Mouse (Mus musculus) stomach, postnatal 0 days (tissue): ENCODE measurements around the gene Thyn1. TPM values are rescaled to one million over a fixed set of nuclear protein-coding genes. Genes with fewer than 3 reads are reported as not detected.

Experiments used
- ATAC-seq: fragments of 200-750 bp; cut with Nextera tagmentation; 2 replicates; pipeline ENCODE4 v1.8.0; 2017; ENCODE audit not compliant: low FRiP score, low TSS enrichment
- DNase-seq: peaks from one replicate; pipeline ENCODE4 v3.0.0-alpha.2; 2016; ENCODE audit warnings: low spot score
- H3K27ac ChIP-seq: fragments of 300-500 bp; sonication (generic); replicated peaks from 2 replicates; pipeline ENCODE4 v1.5.1; 2014; ENCODE audit warnings: mild to moderate bottlenecking, control low read depth
- H3K27me3 ChIP-seq: fragments of 300-500 bp; sonication (generic); 2 replicates; pipeline ENCODE4 v1.6.1; 2014; ENCODE audit warnings: low read length; ENCODE audit not compliant: control insufficient read depth, insufficient read depth
- H3K36me3 ChIP-seq: fragments of 300-500 bp; sonication (generic); 2 replicates; pipeline ENCODE4 v1.6.1; 2014; ENCODE audit warnings: low read length, mixed read lengths; ENCODE audit not compliant: control insufficient read depth, insufficient read depth
- H3K4me1 ChIP-seq: fragments of 300-500 bp; sonication (generic); replicated peaks from 2 replicates; pipeline ENCODE4 v1.6.1; 2014; ENCODE audit warnings: antibody characterized with exemption; ENCODE audit not compliant: control insufficient read depth, insufficient read depth
- H3K4me2 ChIP-seq: fragments of 300-500 bp; sonication (generic); replicated peaks from 2 replicates; pipeline ENCODE4 v1.6.1; 2014; ENCODE audit warnings: low read depth, mild to moderate bottlenecking, control low read depth, moderate library complexity
- H3K4me3 ChIP-seq: fragments of 300-500 bp; sonication (generic); 2 replicates; pipeline ENCODE4 v1.5.1; 2014; ENCODE audit warnings: low read depth, low read length, control low read depth
- H3K9ac ChIP-seq: fragments of 300-500 bp; sonication (generic); 2 replicates; pipeline ENCODE4 v1.6.1; 2014; ENCODE audit warnings: mild to moderate bottlenecking, low read length, control low read depth, mixed read lengths
- H3K9me3 ChIP-seq: fragments of 300-500 bp; sonication (generic); 2 replicates; pipeline ENCODE4 v1.6.1; 2016; ENCODE audit warnings: low read length; ENCODE audit not compliant: control insufficient read depth
- CTCF ChIP-seq: IDR thresholded peaks from 2 replicates; pipeline ENCODE4 v1.5.1; 2016; ENCODE audit warnings: antibody characterized with exemption, low read depth, mild to moderate bottlenecking, moderate library complexity
- EP300 ChIP-seq: optimal IDR thresholded peaks from 2 replicates; pipeline ENCODE3; 2016; ENCODE audit warnings: antibody characterized with exemption
- WGBS: fragments of 180-500 bp; shearing (Covaris S2); extraction: QIAGEN DNeasy Blood & Tissue Kit; methylation state at CpG from one replicate; pipeline ENCODE4 v1.1.7; 2014; 5-methylcytosine and 5-hydroxymethylcytosine counted together
- polyA plus RNA-seq: library from polyadenylated mRNA; unstranded; fragments of >200 nt; fragmentation: Nextera tagmentation; extraction: Ambion mirVana; gene quantifications from 2 replicates; pipeline ENCODE4 v1.2.1, GENCODE M21; 2015

The Thyn1 gene
- polyA plus RNA-seq, 1 experiment from 2014 or later: 106 TPM

GRCm38 (mm10) chr9:27023681-27024080, 24.2 kb downstream of the Thyn1 start:
- peaks cover 3% of the 10 kb centered on the region; the same call in 1 of the 2 replicates for H3K4me1 ChIP-seq
- WGBS: 81% methylated on average over 4 of the region's 4 CpGs
- DNase-seq: no peak
- no peak for ATAC-seq
- TF ChIP-seq EP300: no peak
- TF ChIP-seq CTCF: no peak
- H3K9me3 ChIP-seq: no peaks in the 10 kb centered on the region
- no peak overlapping the region for H3K4me2 ChIP-seq
- H3K27ac ChIP-seq: no peak overlapping the region
- H3K9ac ChIP-seq: no peak overlapping the region
- no peak overlapping the region for H3K4me3 ChIP-seq
- no peaks in the 10 kb centered on the region for H3K27me3 ChIP-seq
- no peaks in the 10 kb centered on the region for H3K36me3 ChIP-seq

- Histone ChIP-seq H3K9ac (no peak overlapping the region), H3K4me3 (no peak overlapping the region), H3K36me3 (no peaks in the 10 kb centered on the region), H3K4me2 (no peak overlapping the region), H3K4me1 (peaks cover 7% of the 10 kb centered on the region; the same call in 1 of the 2 replicates), H3K27me3 (no peaks in the 10 kb centered on the region), H3K9me3 (no peaks in the 10 kb centered on the region), H3K27ac (no peak overlapping the region)
- ATAC-seq (no peak), DNase-seq (no peak)
- no peak for TF ChIP-seq EP300
- TF ChIP-seq CTCF: no peak
- WGBS: 63% methylated on average over 1 of the region's 1 CpGs
Measured at GRCm38 (mm10) chr9:27026708-27027107, 27.2 kb downstream of the Thyn1 start.

GRCm38 (mm10) chr9:27029022-27029827, 29.7 kb downstream of the Thyn1 start:
- Histone ChIP-seq H3K9ac (peak overlapping the region; percentile 90), H3K4me2 (peak overlapping the region; percentile 93), H3K27me3 (no peaks in the 10 kb centered on the region), H3K36me3 (no peaks in the 10 kb centered on the region), H3K4me1 (peaks cover 7% of the 10 kb centered on the region; the same call in 1 of the 2 replicates), H3K27ac (peak overlapping the region; percentile 97), H3K9me3 (no peaks in the 10 kb centered on the region), H3K4me3 (peak overlapping the region; percentile 95)
- peak; percentile 42; the same call in 1 of the 2 replicates for ATAC-seq
- WGBS: under 1% methylated on average over 50 of the region's 52 CpGs
- peak; percentile 60 for DNase-seq
- no peak for TF ChIP-seq EP300
- peak; percentile 50 for TF ChIP-seq CTCF

GRCm38 (mm10) chr9:27029828-27030762, 30.6 kb downstream of the Thyn1 start, which contains the start of the genes Vps26b and Ncapd3:
TSS of gene Vps26b (minus strand) at chr9:27030065.
TSS of gene Ncapd3 (plus strand) at chr9:27030175.
- Histone ChIP-seq H3K9ac (peak within 1 kb of the TSS; percentile 90), H3K27ac (peak within 1 kb of the TSS; percentile 97), H3K4me2 (peak within 1 kb of the TSS; percentile 93), H3K4me1 (peaks cover 7% of the 10 kb centered on the region; the same call in 1 of the 2 replicates), H3K4me3 (peak within 1 kb of the TSS; percentile 95), H3K36me3 (no peaks in the 10 kb centered on the region), H3K27me3 (no peaks in the 10 kb centered on the region), H3K9me3 (no peaks in the 10 kb centered on the region)
- DNase-seq: peak; percentile 97
- peak; percentile 96 for ATAC-seq
- TF ChIP-seq CTCF (peak; percentile 21; the same call in 1 of the 2 replicates), EP300 (no peak)
- under 1% methylated on average over 73 of the region's 80 CpGs for WGBS

- Histone ChIP-seq H3K4me1 (peaks cover 7% of the 10 kb centered on the region; the same call in 1 of the 2 replicates), H3K9me3 (no peaks in the 10 kb centered on the region), H3K4me2 (peak overlapping the region; percentile 93), H3K9ac (peak overlapping the region; percentile 77), H3K4me3 (peak overlapping the region; percentile 95), H3K27ac (no peak overlapping the region), H3K36me3 (no peaks in the 10 kb centered on the region), H3K27me3 (no peaks in the 10 kb centered on the region)
- WGBS: under 1% methylated on average over 17 of the region's 17 CpGs
- no peak for DNase-seq
- TF ChIP-seq CTCF (no peak), EP300 (no peak)
- peak; percentile 8; the same call in 1 of the 2 replicates for ATAC-seq
Measured at GRCm38 (mm10) chr9:27030763-27031100, 31.2 kb downstream of the Thyn1 start.
